Comparison of ENCODE assay signal across 10 mouse cellular contexts in the genomic region with DNA sequence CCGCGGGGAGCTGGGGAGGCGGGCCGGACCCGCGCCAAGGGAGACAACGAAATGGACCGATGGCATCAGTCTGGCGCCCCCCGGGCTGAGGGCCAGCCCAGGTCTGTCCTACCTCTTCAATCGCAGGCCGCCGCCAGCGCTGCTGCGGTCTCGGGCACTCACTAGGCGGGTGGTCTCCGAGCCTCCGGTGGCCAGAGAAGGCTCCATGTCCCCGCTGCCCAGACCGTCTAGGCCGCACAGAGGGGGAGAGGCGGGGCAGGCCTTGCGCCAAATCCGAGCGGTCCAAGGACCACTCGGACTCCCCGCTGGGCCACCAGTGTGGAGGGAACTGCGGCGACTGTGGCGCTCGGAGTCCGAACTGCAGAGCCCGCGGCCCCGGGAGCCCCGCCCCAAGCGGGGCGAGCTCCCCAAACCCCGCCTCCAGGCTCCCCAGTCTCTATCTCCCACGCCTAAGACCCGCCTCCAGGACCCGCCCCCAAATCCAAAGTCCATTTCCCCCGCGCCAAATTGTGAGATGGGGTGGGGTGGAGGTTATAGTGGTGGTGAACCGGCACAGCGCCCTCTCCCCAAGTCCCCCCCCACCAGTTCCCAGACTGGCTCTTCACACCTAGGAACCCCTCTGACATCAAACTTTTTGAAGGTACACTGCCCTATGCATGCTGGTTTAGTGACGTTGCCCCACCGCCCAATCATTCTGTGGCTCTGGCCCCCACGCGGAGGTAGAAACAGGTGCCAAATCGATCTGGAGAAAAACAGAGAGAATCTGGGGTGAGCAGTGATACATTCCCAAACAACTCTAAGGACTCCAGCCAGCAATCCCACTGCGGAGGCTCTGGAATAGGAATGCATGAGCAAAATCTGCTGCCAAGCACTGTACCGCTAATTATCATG. TPM values are rescaled to one million over a fixed set of nuclear protein-coding genes. Genes with fewer than 3 reads are reported as not detected.
DNase-seq lines count a peak whose midpoint lies in the region; ATAC-seq lines count a peak whose summit lies in the region.
"Had no signal": no experiment of that assay in that cellular context is flagged by ENCODE, and none has a peak within 500 bp of the region (broad histone marks: within the 10 kb centered on the region; RNA-seq: fewer than 3 reads in every experiment).

No protein-coding gene starts in this region.

- peak overlapping the region; percentile 47 for H3K4me3 ChIP-seq in hindbrain, embryonic 10.5 days
- peak overlapping the region; percentile 49 for H3K4me3 ChIP-seq in lung, embryonic 16.5 days (ENCODE audit: low read length)

- peak overlapping the region; percentile 65 for H3K27ac ChIP-seq in hindbrain, embryonic 10.5 days
- H3K27ac ChIP-seq in lung, embryonic 16.5 days (ENCODE audit: low read length), result no peak overlapping the region

- H3K9me3 ChIP-seq in hindbrain, embryonic 10.5 days, result no peaks in the 10 kb centered on the region
- no peaks in the 10 kb centered on the region for H3K9me3 ChIP-seq in lung, embryonic 16.5 days (ENCODE audit: control insufficient read depth, low read length)

- peak; percentile 53; the same call in 1 of the 2 replicates for ATAC-seq in lung, embryonic 16.5 days (ENCODE audit: low read depth)

- under 1% methylated on average over 54 of the region's 54 CpGs for WGBS in hindbrain, embryonic 10.5 days
- WGBS in lung, embryonic 16.5 days, result under 1% methylated on average over 42 of the region's 54 CpGs

- H3K4me2 ChIP-seq in lung, embryonic 16.5 days (ENCODE audit: low read depth, low read length), result peak overlapping the region; percentile 62

- H3K4me1 ChIP-seq in hindbrain, embryonic 10.5 days (replicated peaks), result peaks cover 39% of the 10 kb centered on the region
- H3K4me1 ChIP-seq in lung, embryonic 16.5 days (replicated peaks; ENCODE audit: control insufficient read depth, insufficient read depth, low read length), result peaks cover 21% of the 10 kb centered on the region

- intact Hi-C loops in gastrocnemius, postnatal 36 days (cut with DNase I), result no loop called here

- H3K27me3 ChIP-seq in hindbrain, embryonic 10.5 days (ENCODE audit: insufficient read depth, poor library complexity, severe bottlenecking), result peaks cover 100% of the 10 kb centered on the region
- H3K27me3 ChIP-seq in lung, embryonic 16.5 days (ENCODE audit: control insufficient read depth, insufficient read depth, low read depth, low read length), result peaks cover 83% of the 10 kb centered on the region

- peak; percentile 30 for DNase-seq in gastrocnemius, postnatal 10 days
- no peak for DNase-seq in gastrocnemius, postnatal 4 days (ENCODE audit: low spot score in 2 of 2)
- DNase-seq in embryo, embryonic 11 days, result peak; percentile 61
- peak; percentile 57 for DNase-seq in hindbrain, embryonic 10.5 days (ENCODE audit: low spot score)
- peak; percentile 50 to 54 for DNase-seq in layer of hippocampus, adult 8-10 months (ENCODE audit: low spot score in 2 of 2)
- peak; percentile 35 for DNase-seq in right cerebral cortex, postnatal 4 days
- DNase-seq in gastrocnemius, postnatal 36 days, result no peak

- no peaks in the 10 kb centered on the region for H3K36me3 ChIP-seq in hindbrain, embryonic 10.5 days
- H3K36me3 ChIP-seq in lung, embryonic 16.5 days (ENCODE audit: control insufficient read depth, insufficient read depth, low read length), result no peaks in the 10 kb centered on the region

- H3K9ac ChIP-seq in lung, embryonic 16.5 days (ENCODE audit: low read length), result peak overlapping the region; percentile 49

RNA-seq across cellular contexts. Expression of gene Dnajc5g, which starts 12.7 kb away (rescaled TPM):
- not detected for total RNA-seq in gastrocnemius, postnatal 10 days (2021)
- total RNA-seq in gastrocnemius, postnatal 4 days (2021), result not detected
- polyA plus RNA-seq in hindbrain, embryonic 10.5 days (2016; fragmentation: Nextera tagmentation; extraction: Ambion mirVana), result not detected in 2 replicates
- total RNA-seq in layer of hippocampus, adult 8-10 months (2022), result not detected
- polyA plus RNA-seq in lung, embryonic 16.5 days (2015; fragmentation: Nextera tagmentation; extraction: Ambion mirVana), result not detected in 2 replicates
- total RNA-seq in gastrocnemius, postnatal 36 days (2021), result not detected
- total RNA-seq: left cerebral cortex, adult 8-10 months; MEL had no signal

RNA-seq across cellular contexts. Expression of gene Slc30a3, which starts 14.6 kb away (rescaled TPM):
- total RNA-seq in gastrocnemius, postnatal 10 days (2021), result under 1 TPM; 0.27 to 0.28 TPM
- total RNA-seq in gastrocnemius, postnatal 4 days (2021), result not detected
- polyA plus RNA-seq in hindbrain, embryonic 10.5 days (2016; fragmentation: Nextera tagmentation; extraction: Ambion mirVana), result 2.1 and 9.3 TPM in 2 replicates
- total RNA-seq in layer of hippocampus, adult 8-10 months (2022), result 10 to 100 TPM; 65.2 to 81.6 (median 76.8) TPM
- 0.25 and 0.54 TPM in 2 replicates for polyA plus RNA-seq in lung, embryonic 16.5 days (2015; fragmentation: Nextera tagmentation; extraction: Ambion mirVana)
- total RNA-seq in gastrocnemius, postnatal 36 days (2021), result not detected
- total RNA-seq: MEL had no signal

RNA-seq across cellular contexts. Expression of gene Trim54, which starts 23.1 kb away (rescaled TPM):
- 100 to 1,000 TPM; 161 to 173 TPM for total RNA-seq in gastrocnemius, postnatal 10 days (2021)
- 100 to 1,000 TPM; 139 to 160 TPM for total RNA-seq in gastrocnemius, postnatal 4 days (2021)
- polyA plus RNA-seq in hindbrain, embryonic 10.5 days (2016; fragmentation: Nextera tagmentation; extraction: Ambion mirVana), result not detected in 2 replicates
- total RNA-seq in layer of hippocampus, adult 8-10 months (2022), result not detected
- polyA plus RNA-seq in lung, embryonic 16.5 days (2015; fragmentation: Nextera tagmentation; extraction: Ambion mirVana), result 0.65 and 2.3 TPM in 2 replicates
- 100 to 1,000 TPM; 349 to 367 TPM for total RNA-seq in gastrocnemius, postnatal 36 days (2021)
- total RNA-seq: MEL had no signal

RNA-seq across cellular contexts. Expression of gene Cad, which starts 38.8 kb away (rescaled TPM):
- 10 to 100 TPM; 20.0 to 29.6 TPM for total RNA-seq in gastrocnemius, postnatal 10 days (2021)
- total RNA-seq in gastrocnemius, postnatal 4 days (2021), result 10 to 100 TPM; 40.4 to 41.0 TPM
- polyA plus RNA-seq in hindbrain, embryonic 10.5 days (2016; fragmentation: Nextera tagmentation; extraction: Ambion mirVana), result 43.5 and 55.9 TPM in 2 replicates
- 10 to 100 TPM; 18.2 to 20.4 (median 19.2) TPM for total RNA-seq in layer of hippocampus, adult 8-10 months (2022)
- polyA plus RNA-seq in lung, embryonic 16.5 days (2015; fragmentation: Nextera tagmentation; extraction: Ambion mirVana), result 19.8 and 23.7 TPM in 2 replicates
- total RNA-seq in gastrocnemius, postnatal 36 days (2021), result 10 to 100 TPM; 21.3 to 21.7 TPM

RNA-seq across cellular contexts. Expression of gene Slc5a6, which starts 44.7 kb away (rescaled TPM):
- total RNA-seq in gastrocnemius, postnatal 10 days (2021), result 1 to 10 TPM; 2.9 to 3.5 TPM
- 10 to 100 TPM in 1 of 2 experiments, 1 to 10 TPM in 1; 8.2 to 13.8 TPM for total RNA-seq in gastrocnemius, postnatal 4 days (2021)
- 8.1 and 10.1 TPM in 2 replicates for polyA plus RNA-seq in hindbrain, embryonic 10.5 days (2016; fragmentation: Nextera tagmentation; extraction: Ambion mirVana)
- 10 to 100 TPM; 15.8 to 21.3 (median 18.6) TPM for total RNA-seq in layer of hippocampus, adult 8-10 months (2022)
- polyA plus RNA-seq in lung, embryonic 16.5 days (2015; fragmentation: Nextera tagmentation; extraction: Ambion mirVana), result 6.1 and 8.2 TPM in 2 replicates
- 1 to 10 TPM; 2.5 to 3.8 TPM for total RNA-seq in gastrocnemius, postnatal 36 days (2021)

Comparison
In these comparisons a context has a peak if more than half of its experiments do, and no peak if none do; other contexts are left out.
1. DNase-seq: peak in gastrocnemius, postnatal 10 days (single experiment), embryo, embryonic 11 days (single experiment), hindbrain, embryonic 10.5 days (single experiment), layer of hippocampus, adult 8-10 months (2 of 2) and right cerebral cortex, postnatal 4 days (single experiment); none in gastrocnemius, postnatal 4 days (0 of 2) and gastrocnemius, postnatal 36 days (0 of 2).
2. RNA of gene Slc30a3, which starts 14.6 kb away (total RNA-seq): 65.2 to 81.6 TPM in layer of hippocampus, adult 8-10 months; 0.27 to 0.28 TPM in gastrocnemius, postnatal 10 days, not detected in gastrocnemius, postnatal 36 days and not detected in gastrocnemius, postnatal 4 days; every median in the first group is over 10 times any median in the second.
3. RNA of gene Trim54, which starts 23.1 kb away (total RNA-seq): 349 to 367 TPM in gastrocnemius, postnatal 36 days, 161 to 173 TPM in gastrocnemius, postnatal 10 days and 139 to 160 TPM in gastrocnemius, postnatal 4 days; not detected in layer of hippocampus, adult 8-10 months; every median in the first group is over 100 times any median in the second.